Mouse (Mus musculus) MEL (cell line): ENCODE data around the gene Nudt16l1. TPM values are rescaled to one million over a fixed set of nuclear protein-coding genes. Genes with fewer than 3 reads are reported as not detected.
A peak's percentile ranks its signal among the peaks of the same experiment; 100 is the strongest.

Source experiments
- DNase-seq: peaks from one replicate; pipeline ENCODE4 v3.0.0; 2011; ENCODE audit warnings: low read depth, low spot score
- H3K27ac ChIP-seq: 2 replicates; pipeline ENCODE4 v1.5.1; 2012; ENCODE audit warnings: low read depth, mild to moderate bottlenecking, control low read depth, low read length, moderate library complexity; ENCODE audit not compliant: control insufficient read depth
- H3K27me3 ChIP-seq, 2 experiments: fragments of 150-350 bp in 1 of 2; sonication (generic) in 1 of 2; 2 replicates each; pipeline ENCODE4 v1.6.1; 2012; ENCODE audit warnings: low read length in 2 of 2, mild to moderate bottlenecking in 2 of 2, improper control_type of control experiment in 1 of 2, moderate library complexity in 1 of 2; ENCODE audit not compliant: insufficient read depth in 2 of 2, control insufficient read depth in 1 of 2
- H3K36me3 ChIP-seq, 2 experiments: 2 replicates each; pipeline ENCODE4 v1.6.1; 2012 to 2014; ENCODE audit warnings: low read length in 2 of 2, improper control_type of control experiment in 1 of 2, inconsistent platforms in 1 of 2, mild to moderate bottlenecking in 1 of 2; ENCODE audit not compliant: insufficient read depth in 2 of 2, control insufficient read depth in 1 of 2
- H3K4me1 ChIP-seq, 2 experiments: fragments of 150-350 bp in 1 of 2; sonication (generic) in 1 of 2; 2 replicates each; pipeline ENCODE4 v1.6.1; 2012; ENCODE audit warnings: low read length in 2 of 2, improper control_type of control experiment in 1 of 2, mild to moderate bottlenecking in 1 of 2; ENCODE audit not compliant: insufficient read depth in 2 of 2, control insufficient read depth in 1 of 2
- H3K4me3 ChIP-seq, 2 experiments: fragments of 150-350 bp in 1 of 2; sonication (generic) in 1 of 2; 2 replicates each; pipeline ENCODE4 v1.5.1; 2012; ENCODE audit warnings: low read depth in 2 of 2, low read length in 2 of 2, mild to moderate bottlenecking in 2 of 2, moderate library complexity in 2 of 2, control low read depth in 1 of 2, improper control_type of control experiment in 1 of 2; ENCODE audit not compliant: control insufficient read depth in 1 of 2, insufficient read depth in 1 of 2
- H3K79me2 ChIP-seq: 2 replicates; pipeline ENCODE4 v1.6.1; 2012; ENCODE audit warnings: mild to moderate bottlenecking, low read length, moderate library complexity; ENCODE audit not compliant: control insufficient read depth, poor library complexity, insufficient read depth
- H3K9ac ChIP-seq: 2 replicates; pipeline ENCODE4 v1.6.1; 2012; ENCODE audit warnings: low read depth, mild to moderate bottlenecking, control low read depth, low read length, moderate library complexity; ENCODE audit not compliant: control insufficient read depth, poor library complexity, severe bottlenecking
- H3K9me3 ChIP-seq: fragments of 150-350 bp; sonication (generic); replicated peaks from 2 replicates; pipeline ENCODE4 v1.6.1; 2012; ENCODE audit warnings: mild to moderate bottlenecking, low read length, improper control_type of control experiment, moderate library complexity; ENCODE audit not compliant: insufficient read depth
- BHLHE40 ChIP-seq: IDR thresholded peaks from 2 replicates; pipeline ENCODE4 v1.6.1; 2012; ENCODE audit warnings: low read depth, mild to moderate bottlenecking, inconsistent platforms, low read length, improper control_type of control experiment, borderline replicate concordance
- CHD2 ChIP-seq: IDR thresholded peaks from 2 replicates; pipeline ENCODE4 v1.6.1; 2011; ENCODE audit warnings: low read length, improper control_type of control experiment
- CTCF ChIP-seq, 3 experiments: IDR thresholded peaks in 2 of 3; conservative IDR thresholded peaks in 1 of 3; 2 replicates each; pipeline ENCODE4 v1.5.1; 2011 to 2012; ENCODE audit warnings: low read length in 3 of 3, low read depth in 2 of 3, mild to moderate bottlenecking in 2 of 3, improper control_type of control experiment in 1 of 3, inconsistent platforms in 1 of 3, mixed read lengths in 1 of 3, moderate library complexity in 1 of 3; ENCODE audit not compliant: control insufficient read depth in 1 of 3, insufficient read depth in 1 of 3, poor library complexity in 1 of 3, severe bottlenecking in 1 of 3
- EP300 ChIP-seq, 2 experiments: IDR thresholded peaks; 2 replicates each; pipeline ENCODE4 v1.6.1; 2011; ENCODE audit warnings: improper control_type of control experiment in 2 of 2, low read length in 2 of 2, low read depth in 1 of 2, mild to moderate bottlenecking in 1 of 2
- ETS1 ChIP-seq: IDR thresholded peaks from 2 replicates; pipeline ENCODE4 v1.6.1; 2012; ENCODE audit warnings: low read depth, mild to moderate bottlenecking, inconsistent platforms, low read length, improper control_type of control experiment, moderate library complexity
- GABPA ChIP-seq: IDR thresholded peaks from 2 replicates; pipeline ENCODE4 v1.6.1; 2012; ENCODE audit warnings: low read depth, mild to moderate bottlenecking, inconsistent platforms, low read length, improper control_type of control experiment, moderate library complexity
- GATA1 ChIP-seq: IDR thresholded peaks from 2 replicates; pipeline ENCODE4 v1.6.1; 2011; ENCODE audit warnings: low read depth, low read length, improper control_type of control experiment
- HCFC1 ChIP-seq: IDR thresholded peaks from 2 replicates; pipeline ENCODE4 v1.6.1; 2012; ENCODE audit warnings: low read depth, mild to moderate bottlenecking, inconsistent platforms, low read length, improper control_type of control experiment, moderate library complexity
- MAFK ChIP-seq: IDR thresholded peaks from 2 replicates; pipeline ENCODE4 v1.6.1; 2011; ENCODE audit warnings: low read depth, mild to moderate bottlenecking, low read length, improper control_type of control experiment, borderline replicate concordance
- MAZ ChIP-seq: IDR thresholded peaks from 2 replicates; pipeline ENCODE4 v1.6.1; 2012; ENCODE audit warnings: low read depth, mild to moderate bottlenecking, inconsistent platforms, low read length, improper control_type of control experiment
- MXI1 ChIP-seq: IDR thresholded peaks from 2 replicates; pipeline ENCODE4 v1.6.1; 2011; ENCODE audit warnings: mild to moderate bottlenecking, low read depth, low read length, improper control_type of control experiment
- NELFE ChIP-seq: IDR thresholded peaks from 2 replicates; pipeline ENCODE4 v1.6.1; 2011; ENCODE audit warnings: low read depth, low read length, improper control_type of control experiment
- POLR2A ChIP-seq, 2 experiments: IDR thresholded peaks; 2 replicates each; pipeline ENCODE4 v1.6.1; 2011 to 2012; ENCODE audit warnings: low read length in 2 of 2, mild to moderate bottlenecking in 2 of 2, control low read depth in 1 of 2, improper control_type of control experiment in 1 of 2, low read depth in 1 of 2, moderate library complexity in 1 of 2; ENCODE audit not compliant: control insufficient read depth in 1 of 2, insufficient read depth in 1 of 2, poor library complexity in 1 of 2
- POLR2AphosphoS2 ChIP-seq: IDR thresholded peaks from 2 replicates; pipeline ENCODE4 v1.6.1; 2011; ENCODE audit warnings: low read length, improper control_type of control experiment
- POLR2AphosphoS5 ChIP-seq: IDR thresholded peaks from 2 replicates; pipeline ENCODE4 v1.6.1; 2012; ENCODE audit warnings: low read depth, borderline replicate concordance, mild to moderate bottlenecking, inconsistent platforms, low read length, moderate library complexity, mixed read lengths
- SIN3A ChIP-seq: IDR thresholded peaks from 2 replicates; pipeline ENCODE4 v1.6.1; 2012; ENCODE audit warnings: low read length, improper control_type of control experiment, inconsistent platforms
- SMC3 ChIP-seq: IDR thresholded peaks from 2 replicates; pipeline ENCODE4 v1.6.1; 2011; ENCODE audit warnings: low read depth, low read length, improper control_type of control experiment
- TAL1 ChIP-seq: IDR thresholded peaks from 2 replicates; pipeline ENCODE4 v1.6.1; 2012; ENCODE audit warnings: mild to moderate bottlenecking, inconsistent platforms, low read length, moderate library complexity, mixed read lengths
- TCF12 ChIP-seq: IDR thresholded peaks from 2 replicates; pipeline ENCODE4 v1.6.1; 2014; ENCODE audit warnings: low read depth, mild to moderate bottlenecking, inconsistent platforms, low read length, improper control_type of control experiment, moderate library complexity
- USF1 ChIP-seq: IDR thresholded peaks from 2 replicates; pipeline ENCODE4 v1.6.1; 2014; ENCODE audit warnings: low read depth, mild to moderate bottlenecking, inconsistent platforms, low read length, improper control_type of control experiment, moderate library complexity
- ZKSCAN1 ChIP-seq: IDR thresholded peaks from 2 replicates; pipeline ENCODE4 v1.6.1; 2012; ENCODE audit warnings: low read depth, mild to moderate bottlenecking, inconsistent platforms, low read length, improper control_type of control experiment, moderate library complexity
- polyA plus RNA-seq, 2 experiments: library from polyadenylated mRNA; stranded (reverse) in 1 of 2; unstranded in 1 of 2; fragments of >175 nt in 1 of 2; fragments of >200 nt in 1 of 2; gene quantifications; 2 replicates each; pipeline versions ENCODE4 v1.2.1 to v1.2.4; 2012; ENCODE audit warnings: low replicate concordance in 2 of 2, low read depth in 1 of 2; ENCODE audit not compliant: insufficient read length in 2 of 2, insufficient read depth in 1 of 2, missing spikeins in 1 of 2
- total RNA-seq: library from RNA; depleted of rRNA; stranded (reverse); fragments of 300-350 nt; gene quantifications from 2 replicates; pipeline ENCODE4 v1.2.3, GENCODE M21; 2012

Nudt16l1 gene
- total and polyA plus RNA-seq, 3 experiments, result 41.1 to 69.3 TPM; not detected in 1

- TF ChIP-seq GATA1 (peak; percentile 60), MAFK (no peak), GABPA (no peak)
These were observed 42.1 kb upstream of the Nudt16l1 start (continued) for GRCm38 (mm10) chr16:4896249-4897027.

DNA sequence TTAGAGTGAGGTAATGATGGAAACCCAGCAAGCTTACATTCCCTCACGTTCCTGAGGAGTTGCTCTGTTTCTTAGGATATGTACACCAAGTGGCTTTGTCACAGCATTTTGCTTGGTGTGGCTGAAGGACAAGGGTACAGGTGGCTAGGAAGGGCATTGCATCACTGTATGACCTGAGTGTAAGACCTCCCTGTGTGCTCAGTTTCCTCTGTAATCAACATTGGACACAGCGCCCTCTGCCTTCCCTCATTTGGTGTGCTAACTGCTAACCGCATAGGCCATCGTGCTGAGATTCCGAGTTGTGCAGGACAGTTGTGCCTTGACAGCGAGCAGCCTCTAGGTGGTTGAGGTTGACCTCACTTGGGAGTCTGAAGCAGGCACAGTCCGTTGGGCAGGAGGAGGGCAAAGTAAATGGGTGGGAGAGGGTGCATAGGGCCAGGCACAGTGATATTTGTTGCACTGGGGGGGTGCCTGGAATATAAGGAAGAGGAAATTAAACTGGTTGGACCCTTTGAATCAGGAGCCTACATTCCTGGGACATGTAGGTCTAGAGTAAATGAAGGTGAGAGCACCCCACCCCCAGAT, 41.3 kb upstream of the Nudt16l1 start:
- TF ChIP-seq CTCF (IDR thresholded peaks at IDR 0.05 in 2 of 3, conservative IDR thresholded peaks at IDR 0.05 in 1 of 3; ENCODE audit: control insufficient read depth in 1 of 3, insufficient read depth in 1 of 3, low read depth in 2 of 3, low read length in 3 of 3, poor library complexity in 1 of 3, severe bottlenecking in 1 of 3) (peak in 2 of 3 experiments; percentile 17 to 20; a peak in 2 of 6 replicates), SIN3A (no peak)
- peaks cover 10 to 19% of the 10 kb centered on the region in 2 experiments for H3K4me1 ChIP-seq
- no peak for DNase-seq
- no peaks in the 10 kb centered on the region for H3K27me3 ChIP-seq
- no peaks in the 10 kb centered on the region for H3K79me2 ChIP-seq
- H3K9ac ChIP-seq, result no peak overlapping the region
- no peak overlapping the region for H3K27ac ChIP-seq
- peaks cover 0 to 15% of the 10 kb centered on the region in 2 experiments; a peak in 3 of 4 replicates for H3K36me3 ChIP-seq
- H3K4me3 ChIP-seq, result no peak overlapping the region
- no peaks in the 10 kb centered on the region for H3K9me3 ChIP-seq

DNA sequence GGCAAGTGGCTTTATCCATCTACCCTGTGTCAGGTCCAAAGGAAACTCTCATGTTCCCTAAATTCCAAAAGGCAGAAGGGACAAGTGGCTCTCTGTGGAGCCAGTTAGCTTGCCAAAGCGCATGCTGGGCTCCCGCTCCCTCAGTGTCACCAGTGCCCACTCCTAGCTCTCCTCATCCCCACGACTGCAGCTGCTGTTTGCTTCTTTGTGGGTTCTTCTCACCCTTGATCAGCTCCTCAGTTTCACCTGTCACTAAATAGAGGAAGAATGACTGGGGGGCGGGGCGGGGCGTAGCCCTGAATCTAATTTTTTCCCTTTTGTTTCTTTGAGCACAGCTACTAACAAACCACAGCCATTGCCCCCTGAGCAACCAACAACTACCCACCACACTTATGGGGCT, 39.7 kb upstream of the Nudt16l1 start:
- no peaks in the 10 kb centered on the region for H3K79me2 ChIP-seq
- no peaks in the 10 kb centered on the region for H3K27me3 ChIP-seq
- no peak overlapping the region for H3K27ac ChIP-seq
- H3K9ac ChIP-seq, result no peak overlapping the region
- H3K4me3 ChIP-seq, result no peak overlapping the region
- DNase-seq, result no peak
- peaks cover 10 to 19% of the 10 kb centered on the region in 2 experiments for H3K4me1 ChIP-seq
- H3K36me3 ChIP-seq, result peaks cover 0 to 15% of the 10 kb centered on the region in 2 experiments; a peak in 3 of 4 replicates
- no peaks in the 10 kb centered on the region for H3K9me3 ChIP-seq
- TF ChIP-seq MXI1 (no peak), CTCF (IDR thresholded peaks at IDR 0.05 in 2 of 3, conservative IDR thresholded peaks at IDR 0.05 in 1 of 3; ENCODE audit: control insufficient read depth in 1 of 3, insufficient read depth in 1 of 3, low read depth in 2 of 3, low read length in 3 of 3, poor library complexity in 1 of 3, severe bottlenecking in 1 of 3) (no peak), TCF12 (no peak), POLR2AphosphoS2 (no peak), ZKSCAN1 (no peak), NELFE (no peak), HCFC1 (no peak), TAL1 (no peak), CHD2 (no peak), POLR2A (IDR thresholded peaks at IDR 0.05; ENCODE audit: control insufficient read depth in 1 of 2, insufficient read depth in 1 of 2, low read depth in 1 of 2, low read length in 2 of 2, poor library complexity in 1 of 2) (no peak), SMC3 (no peak), ETS1 (no peak), POLR2AphosphoS5 (no peak), BHLHE40 (no peak), MAZ (no peak), EP300 (IDR thresholded peaks at IDR 0.05; ENCODE audit: low read depth in 1 of 2, low read length in 2 of 2) (no peak), USF1 (no peak)
- TF ChIP-seq, all 39 proteins: peak for 0
